Mouse (Mus musculus) midbrain, embryonic 14.5 days (tissue): ENCODE data around the gene Cemip2. TPM values are rescaled to one million over a fixed set of nuclear protein-coding genes. Genes with fewer than 3 reads are reported as not detected.

Experiments
- ATAC-seq: fragments of 200-750 bp; cut with Nextera tagmentation; 2 replicates; pipeline ENCODE4 v1.8.0; 2017; ENCODE audit warnings: moderate number of reproducible peaks, moderate library complexity; ENCODE audit not compliant: low FRiP score, low TSS enrichment
- DNase-seq: peaks from one replicate; pipeline ENCODE4 v3.0.0-alpha.2; 2015
- H3K27ac ChIP-seq: fragments of 300-500 bp; sonication (generic); replicated peaks from 2 replicates; pipeline ENCODE4 v1.5.1; 2014; ENCODE audit warnings: mild to moderate bottlenecking, low read depth, low read length, moderate library complexity
- H3K27me3 ChIP-seq: fragments of 300-500 bp; sonication (generic); 2 replicates; pipeline ENCODE4 v1.6.1; 2014; ENCODE audit warnings: low read length, control low read depth, mixed read lengths; ENCODE audit not compliant: control insufficient read depth, insufficient read depth
- H3K36me3 ChIP-seq: fragments of 300-500 bp; sonication (generic); 2 replicates; pipeline ENCODE4 v1.6.1; 2014; ENCODE audit warnings: low read length, control low read depth; ENCODE audit not compliant: control insufficient read depth, insufficient read depth
- H3K4me1 ChIP-seq: fragments of 300-500 bp; sonication (generic); 2 replicates; pipeline ENCODE4 v1.6.1; 2014; ENCODE audit warnings: mild to moderate bottlenecking, antibody characterized with exemption, low read length, control low read depth; ENCODE audit not compliant: control insufficient read depth, insufficient read depth
- H3K4me2 ChIP-seq: fragments of 300-500 bp; sonication (generic); 2 replicates; pipeline ENCODE4 v1.6.1; 2014; ENCODE audit warnings: mild to moderate bottlenecking, low read length, moderate library complexity
- H3K4me3 ChIP-seq: fragments of 300-500 bp; sonication (generic); replicated peaks from 2 replicates; pipeline ENCODE4 v1.5.1; 2014; ENCODE audit warnings: low read depth, low read length
- H3K9ac ChIP-seq: fragments of 300-500 bp; sonication (generic); replicated peaks from 2 replicates; pipeline ENCODE4 v1.6.1; 2014; ENCODE audit warnings: mild to moderate bottlenecking, low read length, moderate library complexity
- H3K9me3 ChIP-seq: fragments of 300-500 bp; sonication (generic); 2 replicates; pipeline ENCODE4 v1.6.1; 2016; ENCODE audit warnings: low read length, control low read depth, mixed read lengths; ENCODE audit not compliant: control insufficient read depth
- WGBS: fragments of 180-500 bp; shearing (Covaris S2); extraction: QIAGEN DNeasy Blood & Tissue Kit; methylation state at CpG from one replicate; pipeline ENCODE4 v1.1.7; 2014; 5-methylcytosine and 5-hydroxymethylcytosine counted together
- polyA plus RNA-seq: library from polyadenylated mRNA; unstranded; fragments of >200 nt; fragmentation: Nextera tagmentation; extraction: Ambion mirVana; gene quantifications from 2 replicates; pipeline ENCODE4 v1.2.1, GENCODE M21; 2014

The Cemip2 gene
- polyA plus RNA-seq, 1 experiment from 2014 or later: 53.9 TPM

GRCm38 (mm10) chr19:21791826-21792225, 13.7 kb downstream of the Cemip2 start:
- H3K27ac ChIP-seq: peak overlapping the region; percentile 61; the same call in 1 of the 2 replicates
- DNase-seq: no peak
- H3K36me3 ChIP-seq: peaks cover 36% of the 10 kb centered on the region
- H3K4me1 ChIP-seq: peaks cover 41% of the 10 kb centered on the region
- H3K9ac ChIP-seq: no peak overlapping the region
- no peak for ATAC-seq
- WGBS: 53% methylated on average over 4 of the region's 4 CpGs
- H3K9me3 ChIP-seq: no peaks in the 10 kb centered on the region
- no peak overlapping the region for H3K4me2 ChIP-seq
- no peaks in the 10 kb centered on the region for H3K27me3 ChIP-seq
- H3K4me3 ChIP-seq: no peak overlapping the region

GRCm38 (mm10) chr19:21792587-21793175, 14.5 kb downstream of the Cemip2 start:
- DNase-seq: no peak
- Histone ChIP-seq H3K9me3 (no peaks in the 10 kb centered on the region), H3K9ac (no peak overlapping the region), H3K4me2 (no peak overlapping the region), H3K36me3 (peaks cover 43% of the 10 kb centered on the region), H3K4me1 (peaks cover 33% of the 10 kb centered on the region), H3K27me3 (no peaks in the 10 kb centered on the region), H3K27ac (peak overlapping the region; percentile 37; the same call in 1 of the 2 replicates), H3K4me3 (no peak overlapping the region)
- ATAC-seq: no peak
- WGBS: 92% methylated on average over 26 of the region's 26 CpGs

- Histone ChIP-seq H3K36me3 (peaks cover 61% of the 10 kb centered on the region), H3K27me3 (no peaks in the 10 kb centered on the region), H3K4me2 (no peak overlapping the region), H3K27ac (no peak overlapping the region), H3K9ac (no peak overlapping the region), H3K9me3 (no peaks in the 10 kb centered on the region), H3K4me3 (no peak overlapping the region), H3K4me1 (peaks cover 20% of the 10 kb centered on the region)
- ATAC-seq (no peak), DNase-seq (no peak)
- 96% methylated on average over 3 of the region's 3 CpGs for WGBS
These were observed 16.4 kb downstream of the Cemip2 start for GRCm38 (mm10) chr19:21794569-21794968.

- DNase-seq (no peak), ATAC-seq (no peak)
- Histone ChIP-seq H3K4me1 (peaks cover 14% of the 10 kb centered on the region), H3K27me3 (no peaks in the 10 kb centered on the region), H3K4me2 (no peak overlapping the region), H3K27ac (no peak overlapping the region), H3K9me3 (no peaks in the 10 kb centered on the region), H3K9ac (no peak overlapping the region), H3K4me3 (no peak overlapping the region), H3K36me3 (peaks cover 73% of the 10 kb centered on the region)
- 93% methylated on average over 5 of the region's 5 CpGs for WGBS
These were observed 18.2 kb downstream of the Cemip2 start for GRCm38 (mm10) chr19:21796333-21796732.

- Histone ChIP-seq H3K4me1 (peaks cover 9% of the 10 kb centered on the region), H3K4me3 (no peak overlapping the region), H3K9me3 (no peaks in the 10 kb centered on the region), H3K36me3 (peaks cover 83% of the 10 kb centered on the region), H3K27ac (peak overlapping the region; percentile 49), H3K4me2 (no peak overlapping the region), H3K9ac (no peak overlapping the region), H3K27me3 (no peaks in the 10 kb centered on the region)
- 27% methylated on average over 3 of the region's 3 CpGs for WGBS
- DNase-seq (no peak), ATAC-seq (no peak)
These were observed 20.6 kb downstream of the Cemip2 start for GRCm38 (mm10) chr19:21798700-21799099.

- no peak overlapping the region for H3K4me2 ChIP-seq
- no peaks in the 10 kb centered on the region for H3K9me3 ChIP-seq
- 50% methylated on average over 13 of the region's 13 CpGs for WGBS
- no peaks in the 10 kb centered on the region for H3K27me3 ChIP-seq
- no peak overlapping the region for H3K4me3 ChIP-seq
- DNase-seq (no peak), ATAC-seq (no peak)
- peaks cover 85% of the 10 kb centered on the region for H3K36me3 ChIP-seq
- H3K4me1 ChIP-seq: peaks cover 9% of the 10 kb centered on the region
- H3K27ac ChIP-seq: peak overlapping the region; percentile 72
- H3K9ac ChIP-seq: no peak overlapping the region
These were observed 21.6 kb downstream of the Cemip2 start for GRCm38 (mm10) chr19:21799410-21800373.

- H3K27me3 ChIP-seq: no peaks in the 10 kb centered on the region
- no peak for ATAC-seq
- peaks cover 87% of the 10 kb centered on the region for H3K36me3 ChIP-seq
- WGBS: 95% methylated on average over 8 of the region's 8 CpGs
- no peak overlapping the region for H3K9ac ChIP-seq
- no peak overlapping the region for H3K4me3 ChIP-seq
- no peak for DNase-seq
- peaks cover 6% of the 10 kb centered on the region for H3K4me1 ChIP-seq
- H3K9me3 ChIP-seq: no peaks in the 10 kb centered on the region
- no peak overlapping the region for H3K27ac ChIP-seq
- no peak overlapping the region for H3K4me2 ChIP-seq
These were observed 26.3 kb downstream of the Cemip2 start for GRCm38 (mm10) chr19:21804488-21804887.

DNA sequence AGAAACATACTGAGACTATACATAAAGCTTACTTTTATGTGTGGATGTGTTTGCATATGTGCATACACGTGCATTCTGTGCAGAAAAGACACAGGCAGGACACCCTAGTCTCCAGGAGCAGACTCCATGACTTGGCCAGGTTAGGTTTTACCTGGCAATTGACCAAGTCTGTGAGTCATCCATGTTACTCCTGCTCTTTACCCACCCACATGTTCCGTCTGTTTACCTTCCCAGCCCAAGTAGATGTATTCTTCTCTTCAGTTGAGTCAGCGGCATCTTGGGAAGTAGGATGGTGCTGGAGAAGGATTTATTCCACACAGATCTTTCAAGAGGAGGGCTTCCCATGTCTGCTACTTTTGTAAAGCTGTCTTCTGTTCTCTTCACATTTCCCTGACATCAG, 27.2 kb downstream of the Cemip2 start:
- Histone ChIP-seq H3K4me3 (no peak overlapping the region), H3K27ac (no peak overlapping the region), H3K4me2 (no peak overlapping the region), H3K36me3 (peaks cover 89% of the 10 kb centered on the region), H3K27me3 (no peaks in the 10 kb centered on the region), H3K9me3 (no peaks in the 10 kb centered on the region), H3K9ac (no peak overlapping the region), H3K4me1 (no peaks in the 10 kb centered on the region; the same call in 1 of the 2 replicates)
- WGBS: 92% methylated on average over 3 of the region's 3 CpGs
- DNase-seq: no peak
- ATAC-seq: no peak
